Mouse (Mus musculus) heart, embryonic 14.5 days (tissue): Measurements from ENCODE around the gene Rgl1. TPM values are rescaled to one million over a fixed set of nuclear protein-coding genes. Genes with fewer than 3 reads are reported as not detected.

Source experiments
- ATAC-seq: fragments of 200-750 bp; cut with Nextera tagmentation; 2 replicates; pipeline ENCODE4 v1.8.0; 2017; ENCODE audit warnings: low read depth, moderate TSS enrichment; ENCODE audit not compliant: insufficient number of reproducible peaks, insufficient read depth, low FRiP score
- H3K27ac ChIP-seq, 2 experiments: fragments of 200-500 bp in 1 of 2; fragments of 300-500 bp in 1 of 2; sonication (generic) in 1 of 2; replicated peaks in 1 of 2; 2 replicates each; pipeline ENCODE4 v1.5.1; 2012 to 2014; ENCODE audit warnings: low read depth in 2 of 2, low read length in 2 of 2, control low read depth in 1 of 2, mild to moderate bottlenecking in 1 of 2, mixed read lengths in 1 of 2; ENCODE audit not compliant: control insufficient read depth in 1 of 2, insufficient read depth in 1 of 2
- H3K27me3 ChIP-seq: fragments of 300-500 bp; sonication (generic); 2 replicates; pipeline ENCODE4 v1.6.1; 2014; ENCODE audit warnings: mild to moderate bottlenecking, low read length, control low read depth; ENCODE audit not compliant: control insufficient read depth, insufficient read depth
- H3K36me3 ChIP-seq: fragments of 300-500 bp; sonication (generic); 2 replicates; pipeline ENCODE4 v1.6.1; 2014; ENCODE audit warnings: mild to moderate bottlenecking, control low read depth, low read length, mixed read lengths; ENCODE audit not compliant: control insufficient read depth, insufficient read depth
- H3K4me1 ChIP-seq, 2 experiments: fragments of 200-500 bp in 1 of 2; fragments of 300-500 bp in 1 of 2; sonication (generic) in 1 of 2; 2 replicates each; pipeline ENCODE4 v1.6.1; 2012 to 2014; ENCODE audit warnings: low read length in 2 of 2, control low read depth in 1 of 2, mixed read lengths in 1 of 2; ENCODE audit not compliant: control insufficient read depth in 2 of 2, insufficient read depth in 2 of 2
- H3K4me2 ChIP-seq: fragments of 300-500 bp; sonication (generic); 2 replicates; pipeline ENCODE4 v1.6.1; 2014; ENCODE audit warnings: mild to moderate bottlenecking, low read length
- H3K4me3 ChIP-seq, 2 experiments: fragments of 200-500 bp in 1 of 2; fragments of 300-500 bp in 1 of 2; sonication (generic) in 1 of 2; 2 replicates each; pipeline ENCODE4 v1.5.1; 2012 to 2014; ENCODE audit warnings: low read length in 2 of 2, mild to moderate bottlenecking in 2 of 2, control low read depth in 1 of 2, low read depth in 1 of 2, moderate library complexity in 1 of 2; ENCODE audit not compliant: control insufficient read depth in 1 of 2, insufficient read depth in 1 of 2
- H3K9ac ChIP-seq: fragments of 300-500 bp; sonication (generic); 2 replicates; pipeline ENCODE4 v1.6.1; 2014; ENCODE audit warnings: mild to moderate bottlenecking, low read length
- H3K9me3 ChIP-seq: fragments of 300-500 bp; sonication (generic); 2 replicates; pipeline ENCODE4 v1.6.1; 2016; ENCODE audit warnings: low read length, control low read depth; ENCODE audit not compliant: control insufficient read depth
- WGBS: fragments of 180-500 bp; shearing (Covaris S2); extraction: QIAGEN DNeasy Blood & Tissue Kit; methylation state at CpG from one replicate; pipeline ENCODE4 v1.1.7; 2014; 5-methylcytosine and 5-hydroxymethylcytosine counted together
- polyA plus RNA-seq: library from polyadenylated mRNA; unstranded; fragments of >200 nt; fragmentation: Nextera tagmentation; extraction: Ambion mirVana; gene quantifications from 2 replicates; pipeline ENCODE4 v1.2.1, GENCODE M21; 2014

Rgl1 gene
- polyA plus RNA-seq, 1 experiment from 2014 or later, result 72.0 TPM

GRCm38 (mm10) chr1:152603628-152604027, 162.5 kb downstream of the Rgl1 start:
- ATAC-seq, result no peak
- WGBS, result 73% methylated on average over 9 of the region's 9 CpGs
- H3K9ac ChIP-seq, result no peak overlapping the region
- no peak overlapping the region for H3K4me3 ChIP-seq
- 0 out of 2 replicates have a peak, but pooled peaks cover 2% of the 10 kb centered on the region for H3K9me3 ChIP-seq
- H3K36me3 ChIP-seq, result peaks cover 39% of the 10 kb centered on the region
- H3K4me1 ChIP-seq, result peaks cover 33 to 55% of the 10 kb centered on the region in 2 experiments
- no peak overlapping the region for H3K4me2 ChIP-seq
- H3K27me3 ChIP-seq, result no peaks in the 10 kb centered on the region
- H3K27ac ChIP-seq, result no peak overlapping the region

- no peaks in the 10 kb centered on the region for H3K27me3 ChIP-seq
- 0 out of 2 replicates have a peak, but pooled peaks cover 2% of the 10 kb centered on the region for H3K9me3 ChIP-seq
- H3K36me3 ChIP-seq, result peaks cover 24% of the 10 kb centered on the region
- no peak overlapping the region for H3K9ac ChIP-seq
- WGBS, result 69% methylated on average over 2 of the region's 2 CpGs
- no peak overlapping the region for H3K4me2 ChIP-seq
- no peak for ATAC-seq
- peak overlapping the region in 1 of 2 experiments; percentile 63; a peak in 2 of 4 replicates for H3K27ac ChIP-seq
- H3K4me3 ChIP-seq, result no peak overlapping the region
- peaks cover 24 to 46% of the 10 kb centered on the region in 2 experiments for H3K4me1 ChIP-seq
These were observed 165.7 kb downstream of the Rgl1 start for GRCm38 (mm10) chr1:152600494-152600893.

GRCm38 (mm10) chr1:152599347-152599746, 166.8 kb downstream of the Rgl1 start:
- 54% methylated on average over 8 of the region's 8 CpGs for WGBS
- Histone ChIP-seq H3K9me3 (0 out of 2 replicates have a peak, but pooled peaks cover 2% of the 10 kb centered on the region), H3K27me3 (no peaks in the 10 kb centered on the region), H3K27ac (peak overlapping the region; percentile 49 to 63), H3K4me2 (no peak overlapping the region), H3K4me1 (peaks cover 31 to 57% of the 10 kb centered on the region in 2 experiments), H3K36me3 (peaks cover 22% of the 10 kb centered on the region), H3K9ac (no peak overlapping the region), H3K4me3 (no peak overlapping the region)
- no peak for ATAC-seq

- H3K9me3 ChIP-seq, result no peaks in the 10 kb centered on the region
- peak overlapping the region; percentile 62 to 64 for H3K27ac ChIP-seq
- H3K9ac ChIP-seq, result no peak overlapping the region
- H3K27me3 ChIP-seq, result no peaks in the 10 kb centered on the region
- 53% methylated on average over 5 of the region's 5 CpGs for WGBS
- no peak overlapping the region for H3K4me3 ChIP-seq
- peaks cover 38 to 65% of the 10 kb centered on the region in 2 experiments for H3K4me1 ChIP-seq
- peaks cover 22% of the 10 kb centered on the region for H3K36me3 ChIP-seq
- H3K4me2 ChIP-seq, result no peak overlapping the region
- ATAC-seq, result 0 out of 2 replicates have a peak, but pooled peaks have one; percentile 48
These were observed 171.5 kb downstream of the Rgl1 start for GRCm38 (mm10) chr1:152594690-152595089.

- H3K4me2 ChIP-seq, result no peak overlapping the region
- H3K4me3 ChIP-seq, result no peak overlapping the region
- no peak overlapping the region for H3K9ac ChIP-seq
- H3K4me1 ChIP-seq, result peaks cover 38 to 65% of the 10 kb centered on the region in 2 experiments
- H3K27ac ChIP-seq, result peak overlapping the region; percentile 62 to 64
- 82% methylated on average over 9 of the region's 9 CpGs for WGBS
- peaks cover 19% of the 10 kb centered on the region for H3K36me3 ChIP-seq
- no peak for ATAC-seq
- no peaks in the 10 kb centered on the region for H3K27me3 ChIP-seq
- no peaks in the 10 kb centered on the region for H3K9me3 ChIP-seq
These were observed 172.2 kb downstream of the Rgl1 start for GRCm38 (mm10) chr1:152593831-152594549.

- Histone ChIP-seq H3K9ac (no peak overlapping the region), H3K36me3 (peaks cover 19% of the 10 kb centered on the region), H3K9me3 (no peaks in the 10 kb centered on the region), H3K4me1 (peaks cover 33 to 61% of the 10 kb centered on the region in 2 experiments), H3K27me3 (no peaks in the 10 kb centered on the region), H3K4me2 (no peak overlapping the region), H3K4me3 (no peak overlapping the region), H3K27ac (no peak overlapping the region)
- 88% methylated on average over 7 of the region's 7 CpGs for WGBS
- ATAC-seq, result no peak
These were observed 172.8 kb downstream of the Rgl1 start for GRCm38 (mm10) chr1:152593382-152593781.

GRCm38 (mm10) chr1:152592609-152593008, 173.5 kb downstream of the Rgl1 start:
- Histone ChIP-seq H3K4me2 (no peak overlapping the region), H3K9me3 (no peaks in the 10 kb centered on the region), H3K4me1 (peaks cover 33 to 55% of the 10 kb centered on the region in 2 experiments), H3K27me3 (no peaks in the 10 kb centered on the region), H3K36me3 (peaks cover 19% of the 10 kb centered on the region), H3K27ac (peak overlapping the region in 1 of 2 experiments; percentile 20; a peak in 1 of 4 replicates), H3K4me3 (no peak overlapping the region), H3K9ac (no peak overlapping the region)
- 61% methylated on average over 6 of the region's 6 CpGs for WGBS
- ATAC-seq, result peak; percentile 51; the same call in 1 of the 2 replicates
